Mouse (Mus musculus): ENCODE results near the gene Prdm11. TPM values are rescaled to one million over a fixed set of nuclear protein-coding genes. Genes with fewer than 3 reads are reported as not detected.

Prdm11 gene
- polyA plus RNA-seq (2012; rRNA removed) = 6.9 and 11.8 TPM in 2 replicates

DNA sequence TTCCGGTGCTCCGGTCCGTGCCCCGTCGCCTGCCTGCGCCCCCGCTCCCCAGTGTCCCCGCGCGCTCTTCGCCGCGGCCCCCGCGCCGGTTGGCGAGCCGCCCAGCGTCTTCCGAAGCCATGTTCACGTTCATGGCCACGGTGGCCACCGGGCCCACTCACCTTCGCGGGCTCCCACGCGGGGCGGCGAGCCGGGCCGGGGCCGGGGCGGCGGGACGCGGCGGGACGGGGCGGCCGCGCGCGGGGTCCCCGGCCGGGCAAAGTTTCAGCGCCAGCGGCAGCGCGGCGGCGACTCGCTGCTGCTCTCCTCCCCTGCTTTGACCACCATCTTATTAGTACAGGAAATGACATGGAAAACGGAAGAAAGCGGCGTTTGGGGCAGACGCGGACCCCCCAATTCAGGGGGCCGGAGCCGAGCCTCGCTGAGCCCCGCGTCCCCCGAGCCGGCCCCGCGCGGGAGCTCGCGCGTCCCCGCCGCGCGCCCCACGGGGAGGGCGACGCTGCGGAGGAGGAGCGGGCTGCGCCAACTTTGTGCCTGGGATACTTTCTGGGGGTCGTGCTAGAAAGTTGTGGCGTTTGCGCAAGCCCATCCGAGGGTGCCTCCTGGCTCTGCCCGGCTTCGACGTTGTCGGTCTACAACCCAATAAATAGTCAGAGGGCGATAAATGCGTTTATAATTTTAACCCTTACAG is at the start of gene Prdm11:
TSS of gene Prdm11 (minus strand) at position 350 of the 691 bp plus-strand sequence.
- DNase-seq (ENCODE audit: low read depth) = peak; percentile 55
- TF ChIP-seq POLR2A (IDR thresholded peaks at IDR 0.05; ENCODE audit: borderline replicate concordance, extremely low read depth, insufficient read depth, insufficient read length, poor library complexity, severe bottlenecking) (peak; percentile 71; the same call in 1 of the 2 replicates), CTCF (IDR thresholded peaks at IDR 0.05; ENCODE audit: borderline replicate concordance, extremely low read depth, insufficient read depth, insufficient read length) (no peak)

DNA sequence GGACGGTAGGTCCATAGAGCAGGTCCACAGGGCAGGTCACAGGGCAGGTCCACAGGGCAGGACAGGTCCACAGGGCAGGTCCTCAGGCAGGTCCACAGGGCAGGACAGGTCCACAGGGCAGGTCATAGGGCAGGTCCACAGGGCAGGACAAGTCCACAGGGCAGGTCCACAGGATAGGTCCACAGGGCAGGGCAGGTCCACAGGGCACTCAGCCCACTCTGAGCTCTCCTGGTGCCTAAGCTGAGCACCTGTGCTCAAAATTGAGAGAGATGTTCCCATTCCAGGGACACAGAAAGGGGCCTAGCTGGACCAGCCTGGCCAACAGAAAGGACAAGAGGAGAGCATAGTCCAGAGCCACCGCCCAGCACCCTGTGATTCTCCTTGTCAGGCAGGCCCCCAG is 46.4 kb upstream of the Prdm11 start:
- no peak for TF ChIP-seq CTCF (IDR thresholded peaks at IDR 0.05; ENCODE audit: borderline replicate concordance, extremely low read depth, insufficient read depth, insufficient read length)
- no peak for TF ChIP-seq POLR2A (IDR thresholded peaks at IDR 0.05; ENCODE audit: borderline replicate concordance, extremely low read depth, insufficient read depth, insufficient read length, poor library complexity, severe bottlenecking)

DNA sequence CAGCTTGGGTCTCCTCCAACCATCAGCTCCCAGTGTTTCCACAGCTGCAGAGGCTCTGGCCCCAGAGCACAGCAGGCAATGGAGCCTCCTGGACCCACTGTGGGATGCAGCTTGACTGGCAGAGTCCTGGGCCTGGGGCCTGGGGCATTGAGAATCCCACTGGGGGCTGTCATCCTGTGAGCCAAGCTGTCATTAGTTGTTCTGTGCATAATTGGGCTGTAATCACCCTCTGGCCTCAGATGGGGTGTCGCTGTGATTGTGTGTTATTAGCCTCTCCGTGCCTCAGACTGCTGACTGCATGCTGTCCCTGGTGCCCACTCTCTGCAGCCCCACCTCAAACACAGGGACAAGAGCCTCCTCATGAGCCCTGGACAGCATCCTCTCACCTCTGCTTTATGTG is 45.7 kb upstream of the Prdm11 start:
- DNase-seq (ENCODE audit: low read depth) = peak; percentile 89
- TF ChIP-seq CTCF (IDR thresholded peaks at IDR 0.05; ENCODE audit: borderline replicate concordance, extremely low read depth, insufficient read depth, insufficient read length) (no peak), POLR2A (IDR thresholded peaks at IDR 0.05; ENCODE audit: borderline replicate concordance, extremely low read depth, insufficient read depth, insufficient read length, poor library complexity, severe bottlenecking) (no peak)

More for the DNA sequence above, 46.4 kb upstream of the Prdm11 start:
- no peak for DNase-seq (ENCODE audit: low read depth)

DNA sequence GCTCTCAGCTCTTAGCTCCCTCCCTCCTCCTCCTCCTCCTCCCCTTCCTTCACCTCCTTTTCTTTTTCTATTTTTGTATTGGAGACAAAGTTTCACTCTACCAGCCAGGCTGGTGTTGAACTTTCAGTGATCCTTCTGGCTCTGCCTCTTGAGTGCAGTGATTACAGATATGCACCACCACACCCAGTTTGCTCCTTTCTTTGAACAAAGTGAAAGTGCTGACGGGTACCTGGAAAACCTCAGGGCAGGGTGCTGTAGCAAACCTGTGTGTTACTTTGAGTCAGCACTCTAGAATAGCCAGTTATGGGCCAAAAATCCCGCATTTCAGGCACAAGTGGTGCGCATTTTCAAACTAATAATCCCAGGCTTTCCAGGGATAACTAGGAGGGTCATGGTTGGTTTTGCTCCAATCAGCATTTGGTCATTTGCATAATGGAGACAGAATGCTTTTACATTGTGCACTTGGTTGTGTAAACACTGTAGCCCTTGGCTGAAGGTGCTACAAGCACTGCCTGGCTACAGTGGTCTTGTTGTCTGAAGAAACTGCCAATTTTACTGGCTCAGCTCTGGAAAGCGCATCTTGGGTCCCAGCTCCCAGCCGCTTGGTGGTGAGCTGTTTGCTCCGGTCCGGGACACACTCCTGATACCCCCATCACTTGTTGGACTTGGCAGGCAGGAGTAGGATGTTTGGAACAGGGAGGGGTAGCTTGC is 43.6 kb upstream of the Prdm11 start:
- peak; percentile 83 for DNase-seq (ENCODE audit: low read depth)
- TF ChIP-seq POLR2A (IDR thresholded peaks at IDR 0.05; ENCODE audit: borderline replicate concordance, extremely low read depth, insufficient read depth, insufficient read length, poor library complexity, severe bottlenecking) (no peak), CTCF (IDR thresholded peaks at IDR 0.05; ENCODE audit: borderline replicate concordance, extremely low read depth, insufficient read depth, insufficient read length) (no peak)

DNA sequence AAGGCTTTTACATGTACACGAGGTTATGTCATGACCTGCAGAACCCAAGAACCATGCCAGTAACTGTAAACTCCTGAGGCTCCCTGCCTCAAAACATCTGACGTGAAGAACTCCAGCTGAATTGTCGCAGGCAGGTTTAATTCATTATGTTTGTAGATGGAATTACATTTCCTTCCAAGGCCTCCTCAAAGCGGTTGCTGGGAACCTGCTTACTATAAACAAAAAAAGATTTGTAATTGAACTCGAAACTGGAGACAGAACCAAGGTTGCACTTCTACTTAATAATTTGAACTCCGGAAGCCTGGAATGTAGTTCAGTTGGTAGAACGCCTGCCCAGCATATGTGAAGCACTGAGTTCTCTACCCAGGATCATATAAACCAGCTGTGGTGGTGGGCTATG is 42.0 kb upstream of the Prdm11 start:
- no peak for TF ChIP-seq POLR2A (IDR thresholded peaks at IDR 0.05; ENCODE audit: borderline replicate concordance, extremely low read depth, insufficient read depth, insufficient read length, poor library complexity, severe bottlenecking)
- no peak for TF ChIP-seq CTCF (IDR thresholded peaks at IDR 0.05; ENCODE audit: borderline replicate concordance, extremely low read depth, insufficient read depth, insufficient read length)

DNA sequence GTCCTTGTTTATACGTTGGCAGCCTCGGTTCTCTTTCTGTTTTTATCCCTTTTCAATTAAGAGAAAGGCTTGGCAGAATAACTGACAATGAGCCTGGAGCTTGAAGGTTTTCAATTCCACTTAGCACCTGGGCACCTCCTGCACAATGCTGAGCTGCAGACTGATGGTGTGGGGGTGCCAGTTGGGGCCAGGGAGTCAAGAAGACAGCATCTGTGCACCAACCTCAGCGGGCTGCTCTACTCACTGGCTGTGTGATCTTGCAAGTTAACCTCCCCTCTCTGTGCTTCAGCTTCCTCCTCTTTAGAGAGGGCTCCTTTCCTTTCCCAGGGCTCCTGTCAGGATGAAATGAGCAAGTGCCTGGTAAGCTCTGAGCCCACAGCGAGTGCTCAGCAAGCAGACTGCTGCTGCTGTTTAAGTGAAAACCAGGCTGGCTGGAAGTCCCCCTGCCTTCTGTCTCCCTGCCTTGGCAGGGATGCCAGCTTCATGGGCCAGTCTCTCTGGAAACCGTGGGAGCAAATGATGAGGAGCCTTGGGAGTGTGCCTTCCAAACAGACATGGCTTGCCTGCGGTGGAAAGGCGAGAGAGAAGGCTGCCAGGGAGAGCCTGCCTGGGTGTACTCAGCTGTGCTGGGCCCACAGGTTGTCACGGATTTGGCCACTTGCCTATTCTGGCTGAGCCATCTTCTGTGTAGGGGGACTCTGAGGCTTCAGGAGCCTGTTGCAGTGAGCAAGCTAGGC is 39.5 kb upstream of the Prdm11 start:
- peak; percentile 76 for DNase-seq (ENCODE audit: low read depth)
- TF ChIP-seq POLR2A (IDR thresholded peaks at IDR 0.05; ENCODE audit: borderline replicate concordance, extremely low read depth, insufficient read depth, insufficient read length, poor library complexity, severe bottlenecking) (no peak), CTCF (IDR thresholded peaks at IDR 0.05; ENCODE audit: borderline replicate concordance, extremely low read depth, insufficient read depth, insufficient read length) (no peak)

More for the DNA sequence above, 42.0 kb upstream of the Prdm11 start:
- DNase-seq (ENCODE audit: low read depth) = no peak

DNA sequence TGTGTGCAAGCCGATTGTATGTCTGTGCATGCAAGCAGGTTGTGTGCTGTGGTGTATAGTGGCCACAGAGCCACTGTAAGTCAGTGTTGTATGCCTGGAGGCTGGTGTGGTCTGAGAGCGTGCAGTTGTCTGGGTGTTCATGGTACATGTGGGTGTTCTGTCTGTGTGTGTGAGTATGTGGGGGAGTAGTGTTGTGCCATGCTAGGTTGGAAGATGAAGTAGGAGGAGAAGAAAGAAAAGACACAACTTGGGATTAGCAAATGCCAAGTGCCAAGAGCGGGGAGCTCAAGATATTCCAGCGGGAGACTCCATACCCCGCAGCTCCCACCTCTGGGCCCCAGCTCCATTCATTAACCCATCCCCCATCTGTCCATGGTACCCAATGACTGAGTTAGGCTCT is 38.5 kb upstream of the Prdm11 start:
- TF ChIP-seq POLR2A (IDR thresholded peaks at IDR 0.05; ENCODE audit: borderline replicate concordance, extremely low read depth, insufficient read depth, insufficient read length, poor library complexity, severe bottlenecking) (no peak), CTCF (IDR thresholded peaks at IDR 0.05; ENCODE audit: borderline replicate concordance, extremely low read depth, insufficient read depth, insufficient read length) (no peak)
- DNase-seq (ENCODE audit: low read depth) = no peak

DNA sequence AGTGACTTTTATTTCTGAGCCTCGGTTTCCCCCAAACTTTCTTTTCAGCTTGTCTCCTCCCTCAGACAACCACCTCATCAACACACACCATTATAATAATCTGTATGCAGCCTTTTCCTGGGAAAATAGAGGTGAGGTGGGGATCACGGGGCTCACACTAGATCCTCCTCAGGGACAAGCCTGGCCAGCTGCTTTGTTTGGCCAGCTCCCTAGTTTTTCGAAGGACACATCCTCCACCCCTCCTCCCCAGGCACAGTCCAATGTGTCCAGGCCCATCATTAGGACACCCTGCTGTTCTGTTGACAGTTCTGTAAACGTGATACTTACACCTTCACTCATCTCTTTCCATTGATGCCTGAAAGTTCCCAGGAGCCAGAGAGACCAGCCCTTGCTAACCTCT is 37.4 kb upstream of the Prdm11 start:
- no peak for DNase-seq (ENCODE audit: low read depth)
- TF ChIP-seq CTCF (IDR thresholded peaks at IDR 0.05; ENCODE audit: borderline replicate concordance, extremely low read depth, insufficient read depth, insufficient read length) = no peak
- TF ChIP-seq POLR2A (IDR thresholded peaks at IDR 0.05; ENCODE audit: borderline replicate concordance, extremely low read depth, insufficient read depth, insufficient read length, poor library complexity, severe bottlenecking) = no peak

DNA sequence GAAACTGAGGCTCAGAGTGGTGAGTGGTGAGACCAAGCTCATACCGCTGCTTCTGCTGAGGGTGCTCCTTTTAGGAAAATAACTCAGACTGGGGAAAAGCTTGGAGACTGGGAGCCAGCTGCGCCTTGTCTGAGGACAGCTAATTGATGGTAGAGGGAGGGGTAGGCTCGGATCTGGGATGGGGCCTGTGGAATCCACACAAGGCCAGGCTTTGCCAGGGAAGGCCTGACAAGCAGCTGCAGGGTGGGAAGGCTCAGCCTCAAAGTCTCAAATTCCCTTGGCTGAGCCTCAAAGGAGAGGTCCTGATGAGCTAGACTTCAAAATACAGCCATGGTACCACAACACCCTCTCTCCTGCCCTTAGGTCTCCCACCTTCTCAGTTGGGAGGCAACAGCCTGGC is 36.9 kb upstream of the Prdm11 start:
- no peak for TF ChIP-seq POLR2A (IDR thresholded peaks at IDR 0.05; ENCODE audit: borderline replicate concordance, extremely low read depth, insufficient read depth, insufficient read length, poor library complexity, severe bottlenecking)
- peak; percentile 73 for DNase-seq (ENCODE audit: low read depth)

DNA sequence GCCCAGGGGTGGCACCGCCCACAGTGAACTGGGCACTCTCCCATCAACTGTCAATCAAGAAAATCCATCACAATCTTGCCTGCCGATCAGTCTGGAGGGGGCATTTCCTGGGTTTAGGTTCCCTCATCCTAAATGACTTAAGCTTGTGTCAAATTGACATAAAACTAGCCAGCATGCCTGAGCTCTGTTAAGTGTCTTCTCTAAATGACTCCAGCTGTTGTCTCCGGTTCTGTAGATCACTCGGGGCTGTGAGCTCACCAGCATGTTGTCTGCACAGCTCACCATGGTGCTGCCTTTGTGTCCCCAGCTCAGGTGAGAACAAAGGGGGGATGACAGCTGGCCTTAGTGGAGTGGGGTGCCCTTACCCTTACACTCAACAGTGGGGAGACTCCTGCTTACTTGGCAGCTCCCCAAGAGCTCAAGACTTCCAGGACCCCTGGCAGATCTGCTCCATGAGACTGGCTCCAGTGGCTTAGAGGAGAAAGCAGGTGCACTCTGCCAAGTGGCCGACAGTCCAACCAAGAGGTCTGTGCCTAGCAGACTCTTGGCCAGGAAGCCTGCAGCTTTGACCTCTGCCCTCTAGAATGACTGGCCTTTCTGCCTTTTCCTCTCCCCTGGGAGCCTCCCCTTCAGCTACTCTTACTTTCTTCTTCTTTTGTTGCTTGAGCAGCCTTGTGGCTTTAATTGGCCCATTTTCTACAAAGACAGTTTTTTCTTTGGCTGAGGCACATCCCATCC is 35.1 kb upstream of the Prdm11 start:
- TF ChIP-seq POLR2A (IDR thresholded peaks at IDR 0.05; ENCODE audit: borderline replicate concordance, extremely low read depth, insufficient read depth, insufficient read length, poor library complexity, severe bottlenecking) = no peak
- no peak for TF ChIP-seq CTCF (IDR thresholded peaks at IDR 0.05; ENCODE audit: borderline replicate concordance, extremely low read depth, insufficient read depth, insufficient read length)
- no peak for DNase-seq (ENCODE audit: low read depth)

DNA sequence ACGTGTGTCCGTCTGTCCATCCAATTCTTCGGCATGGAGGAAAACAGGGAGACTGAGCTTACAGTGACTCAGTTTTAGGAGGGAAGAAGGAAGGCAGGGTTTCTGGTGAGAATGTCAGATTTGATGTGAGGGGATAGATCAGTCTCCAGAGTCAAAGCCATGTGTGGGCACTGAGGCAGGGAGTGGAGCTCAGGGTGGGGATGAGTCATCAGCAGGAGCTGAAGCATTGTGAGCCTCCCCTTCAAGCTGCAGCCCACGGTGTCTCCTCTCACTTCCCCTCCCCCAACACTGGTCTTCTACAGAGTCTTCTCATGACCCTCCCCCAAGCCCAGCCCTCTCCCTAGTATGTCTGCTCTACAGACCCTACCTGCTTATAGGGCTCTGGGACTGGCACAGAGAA is 33.4 kb upstream of the Prdm11 start:
- TF ChIP-seq CTCF (IDR thresholded peaks at IDR 0.05; ENCODE audit: borderline replicate concordance, extremely low read depth, insufficient read depth, insufficient read length) (no peak), POLR2A (IDR thresholded peaks at IDR 0.05; ENCODE audit: borderline replicate concordance, extremely low read depth, insufficient read depth, insufficient read length, poor library complexity, severe bottlenecking) (no peak)
- DNase-seq (ENCODE audit: low read depth) = no peak

All from brain, embryonic 14.5 days (tissue).